Mouse (Mus musculus): ENCODE results near the gene Bloc1s1.

- TF ChIP-seq CTCF (conservative IDR thresholded peaks at IDR 0.05; ENCODE audit: low read length) (no peak), NANOG (IDR thresholded peaks at IDR 0.05; ENCODE audit: borderline replicate concordance, low read length) (no peak)
Measured at GRCm38 (mm10) chr10:128912791-128913190, 11.0 kb downstream of the Bloc1s1 start.
